Comparison of ENCODE assay signal across 9 mouse cellular contexts in the genomic region with DNA sequence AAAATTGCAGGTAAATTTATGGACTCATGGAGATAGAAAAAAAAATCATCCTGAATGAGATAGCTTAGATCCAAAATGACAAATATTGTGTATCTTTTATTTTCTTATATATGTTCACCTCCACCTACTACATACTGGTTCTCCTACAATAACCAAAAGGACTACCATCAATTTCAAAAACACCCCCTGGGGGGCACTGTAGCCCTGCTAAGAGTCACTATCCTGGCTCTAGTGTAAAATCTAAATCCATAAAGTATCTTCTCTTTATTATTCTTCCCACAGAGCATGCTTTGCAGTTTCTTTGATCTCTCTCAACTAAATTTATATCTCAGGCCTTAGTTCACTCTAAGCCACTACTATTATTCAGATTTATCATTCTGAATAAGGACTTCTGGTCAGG.
DNase-seq lines count a peak whose midpoint lies in the region; ATAC-seq and TF ChIP-seq lines count a peak whose summit lies in the region.
"Had no signal": no experiment of that assay in that cellular context is flagged by ENCODE, and none has a peak within 500 bp of the region (broad histone marks: within the 10 kb centered on the region; RNA-seq: fewer than 3 reads in every experiment).

No protein-coding gene starts in this region.

- H3K27ac ChIP-seq in embryonic facial prominence, embryonic 10.5 days (replicated peaks), result no peak overlapping the region
- no peak overlapping the region for H3K27ac ChIP-seq in lung, embryonic 14.5 days (ENCODE audit: low read depth)
- no peak overlapping the region for H3K27ac ChIP-seq in thymus, adult 2 months (ENCODE audit: control insufficient read depth, insufficient read depth, low read length)
- H3K27ac ChIP-seq: midbrain, embryonic 12.5 days had no signal

- no peaks in the 10 kb centered on the region for H3K36me3 ChIP-seq in embryonic facial prominence, embryonic 10.5 days (replicated peaks)
- H3K36me3 ChIP-seq in lung, embryonic 14.5 days (ENCODE audit: insufficient read depth), result no peaks in the 10 kb centered on the region
- H3K36me3 ChIP-seq in thymus, adult 2 months (ENCODE audit: control insufficient read depth, insufficient read depth, low read length), result no peaks in the 10 kb centered on the region
- H3K36me3 ChIP-seq: midbrain, embryonic 12.5 days had no signal

- peak; percentile 41 to 67 for DNase-seq in heart, postnatal 10 days
- no peak for DNase-seq in heart, postnatal 25 days (ENCODE audit: low spot score)
- peak; percentile 5 to 22 for DNase-seq in adrenal gland, adult 18-20 months (ENCODE audit: low spot score in 2 of 2)
- DNase-seq in embryonic facial prominence, embryonic 10.5 days (ENCODE audit: low spot score), result peak; percentile 26
- peak; percentile 67 to 68 for DNase-seq in kidney, postnatal 4 days
- DNase-seq in lung, embryonic 14.5 days, result peak; percentile 76
- no peak for DNase-seq in yolk sac, embryonic 10.5 days (ENCODE audit: low spot score)
- no peak for DNase-seq in thymus, adult 2 months

- H3K4me1 ChIP-seq in embryonic facial prominence, embryonic 10.5 days, result no peaks in the 10 kb centered on the region
- H3K4me1 ChIP-seq in lung, embryonic 14.5 days (ENCODE audit: insufficient read depth), result no peaks in the 10 kb centered on the region
- no peaks in the 10 kb centered on the region for H3K4me1 ChIP-seq in thymus, adult 2 months (replicated peaks; ENCODE audit: control insufficient read depth, insufficient read depth, low read length)
- H3K4me1 ChIP-seq: midbrain, embryonic 12.5 days had no signal

- peak; percentile 44; the same call in 1 of the 2 replicates for ATAC-seq in lung, embryonic 14.5 days (ENCODE audit: insufficient read depth)

- no peaks in the 10 kb centered on the region for H3K27me3 ChIP-seq in embryonic facial prominence, embryonic 10.5 days (replicated peaks; ENCODE audit: low read depth, poor library complexity, severe bottlenecking)
- H3K27me3 ChIP-seq in lung, embryonic 14.5 days (ENCODE audit: insufficient read depth, low read length), result no peaks in the 10 kb centered on the region
- H3K27me3 ChIP-seq in thymus, adult 2 months (ENCODE audit: control insufficient read depth, insufficient read depth, low read length), result no peaks in the 10 kb centered on the region
- H3K27me3 ChIP-seq: midbrain, embryonic 12.5 days had no signal

- no peak overlapping the region for H3K4me2 ChIP-seq in lung, embryonic 14.5 days
- H3K4me2 ChIP-seq: midbrain, embryonic 12.5 days had no signal

- H3K4me3 ChIP-seq in embryonic facial prominence, embryonic 10.5 days, result no peak overlapping the region
- H3K4me3 ChIP-seq in lung, embryonic 14.5 days (ENCODE audit: low read depth, low read length), result no peak overlapping the region
- no peak overlapping the region for H3K4me3 ChIP-seq in thymus, adult 2 months (ENCODE audit: control insufficient read depth, insufficient read depth, low read length)
- H3K4me3 ChIP-seq: midbrain, embryonic 12.5 days had no signal

- no peak overlapping the region for H3K9ac ChIP-seq in lung, embryonic 14.5 days
- H3K9ac ChIP-seq: midbrain, embryonic 12.5 days had no signal

- TF ChIP-seq CTCF in lung, embryonic 14.5 days (IDR thresholded peaks at IDR 0.05; ENCODE audit: low read depth), result peak; percentile 43
- no peak for TF ChIP-seq CTCF in thymus, adult 2 months (IDR thresholded peaks at IDR 0.05; ENCODE audit: borderline replicate concordance, control insufficient read depth, extremely low read depth, insufficient read depth, low read length, poor library complexity)

- intact Hi-C loops in heart, postnatal 10 days (cut with DNase I), result loop anchor here (5.0 to 10.0 kb wide), 2 partner anchors 119 to 241 kb away; a partner anchor contains a TSS
- intact Hi-C loops in heart, postnatal 25 days (cut with DNase I), result loop anchor here (5.0 kb wide), 1 partner anchor 241 kb away; no protein-coding TSS in a partner anchor

- TF ChIP-seq POLR2A in thymus, adult 2 months (IDR thresholded peaks at IDR 0.05; ENCODE audit: control insufficient read depth, extremely low read depth, insufficient read depth, low read length, poor library complexity), result no peak

- H3K9me3 ChIP-seq in embryonic facial prominence, embryonic 10.5 days, result no peaks in the 10 kb centered on the region
- H3K9me3 ChIP-seq in lung, embryonic 14.5 days (ENCODE audit: low read depth, low read length), result no peaks in the 10 kb centered on the region
- H3K9me3 ChIP-seq: midbrain, embryonic 12.5 days had no signal

Comparison
In these comparisons a context has a peak if more than half of its experiments do, and no peak if none do; other contexts are left out.
1. DNase-seq: peak in heart, postnatal 10 days (2 of 2), adrenal gland, adult 18-20 months (2 of 2), embryonic facial prominence, embryonic 10.5 days (single experiment), kidney, postnatal 4 days (2 of 2) and lung, embryonic 14.5 days (single experiment); none in heart, postnatal 25 days (single experiment), yolk sac, embryonic 10.5 days (single experiment) and thymus, adult 2 months (single experiment).